Mouse (Mus musculus) limb, embryonic 10.5 days (tissue): ENCODE results near the gene Pde9a. TPM values are rescaled to one million over a fixed set of nuclear protein-coding genes. Genes with fewer than 3 reads are reported as not detected.
A peak's percentile ranks its signal among the peaks of the same experiment; 100 is the strongest.
"Not testable (repeated sequence)": the region's sequence is repeated elsewhere in the genome, so short reads cannot be mapped to it uniquely, and the experiment has no call there.

Experiments
- DNase-seq: peaks from one replicate; pipeline ENCODE4 v3.0.0-alpha.2; 2017; ENCODE audit warnings: low spot score
- H3K27ac ChIP-seq: fragments of 300-500 bp; sonication (generic); 2 replicates; pipeline ENCODE4 v1.5.1; 2016; ENCODE audit warnings: mild to moderate bottlenecking
- H3K27me3 ChIP-seq: fragments of 300-500 bp; sonication (generic); 2 replicates; pipeline ENCODE4 v1.6.1; 2016; ENCODE audit warnings: low read depth, mild to moderate bottlenecking; ENCODE audit not compliant: poor library complexity, severe bottlenecking
- H3K36me3 ChIP-seq: fragments of 300-500 bp; sonication (generic); 2 replicates; pipeline ENCODE4 v1.6.1; 2016; ENCODE audit warnings: mild to moderate bottlenecking, moderate library complexity
- H3K4me1 ChIP-seq: fragments of 300-500 bp; sonication (generic); 2 replicates; pipeline ENCODE4 v1.6.1; 2016
- H3K4me3 ChIP-seq: fragments of 300-500 bp; sonication (generic); 2 replicates; pipeline ENCODE4 v1.5.1; 2016; ENCODE audit warnings: mild to moderate bottlenecking, moderate library complexity
- H3K9me3 ChIP-seq: fragments of 300-500 bp; sonication (generic); replicated peaks from 2 replicates; pipeline ENCODE4 v1.6.1; 2016; ENCODE audit warnings: mild to moderate bottlenecking
- WGBS: fragments of 180-500 bp; shearing (Covaris S2); methylation state at CpG from one replicate; pipeline ENCODE4 v1.1.7; 2016; 5-methylcytosine and 5-hydroxymethylcytosine counted together
- polyA plus RNA-seq: library from polyadenylated mRNA; unstranded; fragments of >200 nt; fragmentation: Nextera tagmentation; extraction: Ambion mirVana; gene quantifications from 2 replicates; pipeline ENCODE4 v1.2.1, GENCODE M21; 2016

The Pde9a gene
- 20.4 and 27.2 TPM in 2 replicates for polyA plus RNA-seq

GRCm38 (mm10) chr17:31385671-31386665 is at the start of gene Pde9a:
Gene Pde9a (plus strand): TSS chr17:31386210.
- no peaks in the 10 kb centered on the region for H3K36me3 ChIP-seq

GRCm38 (mm10) chr17:31339769-31340168 is 46.2 kb upstream of the Pde9a start:
- no peak overlapping the region for H3K4me3 ChIP-seq
- peaks cover 7% of the 10 kb centered on the region; the same call in 1 of the 2 replicates for H3K4me1 ChIP-seq
- H3K27me3 ChIP-seq = no peaks in the 10 kb centered on the region
- no peak for DNase-seq
- H3K36me3 ChIP-seq = no peaks in the 10 kb centered on the region
- H3K9me3 ChIP-seq = no peaks in the 10 kb centered on the region
- WGBS = 77% methylated on average over 2 of the region's 2 CpGs
- peak overlapping the region; percentile 44; the same call in 1 of the 2 replicates for H3K27ac ChIP-seq

More at GRCm38 (mm10) chr17:31385671-31386665, at the start of gene Pde9a:
- peak; percentile 89 for DNase-seq
- Histone ChIP-seq H3K4me3 (peak within 1 kb of the TSS; percentile 84), H3K9me3 (no peaks in the 10 kb centered on the region), H3K27ac (peak within 1 kb of the TSS; percentile 89), H3K27me3 (peaks cover 49% of the 10 kb centered on the region), H3K4me1 (peaks cover 60% of the 10 kb centered on the region)
- under 1% methylated on average over 48 of the region's 56 CpGs for WGBS

- peaks cover 7% of the 10 kb centered on the region; the same call in 1 of the 2 replicates for H3K4me1 ChIP-seq
- no peaks in the 10 kb centered on the region for H3K36me3 ChIP-seq
- H3K4me3 ChIP-seq = no peak overlapping the region
- no peaks in the 10 kb centered on the region for H3K27me3 ChIP-seq
- no peaks in the 10 kb centered on the region for H3K9me3 ChIP-seq
- WGBS = 80% methylated on average over 6 of the region's 6 CpGs
- H3K27ac ChIP-seq = no peak overlapping the region
- no peak for DNase-seq
These were observed 43.8 kb upstream of the Pde9a start for GRCm38 (mm10) chr17:31342191-31342590.

GRCm38 (mm10) chr17:31344172-31344801 is 41.7 kb upstream of the Pde9a start:
- Histone ChIP-seq H3K27ac (no peak overlapping the region), H3K4me1 (peaks cover 7% of the 10 kb centered on the region; the same call in 1 of the 2 replicates), H3K27me3 (no peaks in the 10 kb centered on the region), H3K36me3 (no peaks in the 10 kb centered on the region), H3K4me3 (no peak overlapping the region), H3K9me3 (no peaks in the 10 kb centered on the region)
- DNase-seq = peak; percentile 89
- 46% methylated on average over 5 of the region's 5 CpGs for WGBS

GRCm38 (mm10) chr17:31344816-31345215 is 41.2 kb upstream of the Pde9a start:
- no peak overlapping the region for H3K4me3 ChIP-seq
- no peaks in the 10 kb centered on the region for H3K9me3 ChIP-seq
- no peak overlapping the region for H3K27ac ChIP-seq
- no peak for DNase-seq
- H3K27me3 ChIP-seq = no peaks in the 10 kb centered on the region
- H3K36me3 ChIP-seq = no peaks in the 10 kb centered on the region
- peaks cover 7% of the 10 kb centered on the region; the same call in 1 of the 2 replicates for H3K4me1 ChIP-seq
- 91% methylated on average over 3 of the region's 3 CpGs for WGBS

GRCm38 (mm10) chr17:31348129-31348528 is 37.9 kb upstream of the Pde9a start:
- H3K36me3 ChIP-seq = no peaks in the 10 kb centered on the region
- H3K9me3 ChIP-seq = no peaks in the 10 kb centered on the region
- no peaks in the 10 kb centered on the region for H3K4me1 ChIP-seq
- no peaks in the 10 kb centered on the region for H3K27me3 ChIP-seq
- no peak for DNase-seq
- 91% methylated on average over 5 of the region's 5 CpGs for WGBS
- H3K4me3 ChIP-seq = no peak overlapping the region
- no peak overlapping the region for H3K27ac ChIP-seq

- Histone ChIP-seq H3K4me1 (no peaks in the 10 kb centered on the region), H3K4me3 (no peak overlapping the region), H3K27ac (no peak overlapping the region), H3K36me3 (no peaks in the 10 kb centered on the region), H3K27me3 (no peaks in the 10 kb centered on the region), H3K9me3 (no peaks in the 10 kb centered on the region)
- WGBS = 87% methylated on average over 12 of the region's 12 CpGs
- DNase-seq = no peak
These were observed 36.6 kb upstream of the Pde9a start for GRCm38 (mm10) chr17:31349388-31349787.

- Histone ChIP-seq H3K4me3 (no peak overlapping the region), H3K9me3 (no peaks in the 10 kb centered on the region), H3K27me3 (no peaks in the 10 kb centered on the region), H3K27ac (no peak overlapping the region), H3K4me1 (peaks cover 4% of the 10 kb centered on the region; the same call in 1 of the 2 replicates), H3K36me3 (no peaks in the 10 kb centered on the region)
- DNase-seq = no peak
- 76% methylated on average over 8 of the region's 8 CpGs for WGBS
These were observed 34.0 kb upstream of the Pde9a start for GRCm38 (mm10) chr17:31351984-31352383.

GRCm38 (mm10) chr17:31353255-31353654 is 32.8 kb upstream of the Pde9a start:
- Histone ChIP-seq H3K27me3 (no peaks in the 10 kb centered on the region), H3K36me3 (no peaks in the 10 kb centered on the region), H3K4me3 (no peak overlapping the region), H3K9me3 (no peaks in the 10 kb centered on the region), H3K4me1 (peaks cover 4% of the 10 kb centered on the region; the same call in 1 of the 2 replicates), H3K27ac (no peak overlapping the region)
- 89% methylated on average over 2 of the region's 2 CpGs for WGBS
- no peak for DNase-seq

GRCm38 (mm10) chr17:31354684-31355083 is 31.3 kb upstream of the Pde9a start:
- H3K27me3 ChIP-seq, H3K9me3 ChIP-seq, H3K36me3 ChIP-seq, H3K4me3 ChIP-seq, H3K27ac ChIP-seq, H3K4me1 ChIP-seq, DNase-seq: not testable (repeated sequence)
- WGBS = 81% methylated on average over 3 of the region's 3 CpGs

GRCm38 (mm10) chr17:31355792-31356502 is 30.1 kb upstream of the Pde9a start:
- 61% methylated on average over 8 of the region's 8 CpGs for WGBS
- no peak overlapping the region for H3K27ac ChIP-seq

GRCm38 (mm10) chr17:31360582-31360981 is 25.4 kb upstream of the Pde9a start:
- DNase-seq = no peak
- Histone ChIP-seq H3K27me3 (no peaks in the 10 kb centered on the region), H3K4me1 (peaks cover 4% of the 10 kb centered on the region; the same call in 1 of the 2 replicates), H3K9me3 (no peaks in the 10 kb centered on the region), H3K36me3 (no peaks in the 10 kb centered on the region), H3K4me3 (no peak overlapping the region), H3K27ac (no peak overlapping the region)
- 86% methylated on average over 13 of the region's 13 CpGs for whole genome bisulfite sequencing

More at GRCm38 (mm10) chr17:31355792-31356502, 30.1 kb upstream of the Pde9a start:
- no peak overlapping the region for H3K4me3 ChIP-seq
- H3K36me3 ChIP-seq = no peaks in the 10 kb centered on the region
- no peaks in the 10 kb centered on the region for H3K27me3 ChIP-seq
- DNase-seq = no peak
- H3K9me3 ChIP-seq = no peaks in the 10 kb centered on the region
- peaks cover 4% of the 10 kb centered on the region; the same call in 1 of the 2 replicates for H3K4me1 ChIP-seq
